Mouse (Mus musculus) cortical plate, adult 2 months (tissue): ENCODE measurements around the gene Lmbr1l.

Source experiments
- CTCF ChIP-seq: fragments of 200-500 bp; IDR thresholded peaks from 2 replicates; pipeline ENCODE4 v1.5.1; 2011; ENCODE audit warnings: mild to moderate bottlenecking, control low read depth, low read length; ENCODE audit not compliant: insufficient read depth; ENCODE audit errors: extremely low read depth
- POLR2A ChIP-seq: fragments of 200-500 bp; IDR thresholded peaks from 2 replicates; pipeline ENCODE4 v1.6.1; 2011; ENCODE audit warnings: mild to moderate bottlenecking, low read length, control low read depth; ENCODE audit not compliant: insufficient read depth; ENCODE audit errors: extremely low read depth

- TF ChIP-seq CTCF, result no peak
- no peak for TF ChIP-seq POLR2A
These were observed 5.1 kb upstream of the Lmbr1l start for GRCm38 (mm10) chr15:98923031-98923537.
